Mouse (Mus musculus) urinary bladder, postnatal 25 days (tissue): ENCODE results near the gene Olfr224.

Experiments
- DNase-seq: peaks from one replicate; pipeline ENCODE4 v3.0.0; 2022; ENCODE audit warnings: low spot score

Olfr224 gene

DNA sequence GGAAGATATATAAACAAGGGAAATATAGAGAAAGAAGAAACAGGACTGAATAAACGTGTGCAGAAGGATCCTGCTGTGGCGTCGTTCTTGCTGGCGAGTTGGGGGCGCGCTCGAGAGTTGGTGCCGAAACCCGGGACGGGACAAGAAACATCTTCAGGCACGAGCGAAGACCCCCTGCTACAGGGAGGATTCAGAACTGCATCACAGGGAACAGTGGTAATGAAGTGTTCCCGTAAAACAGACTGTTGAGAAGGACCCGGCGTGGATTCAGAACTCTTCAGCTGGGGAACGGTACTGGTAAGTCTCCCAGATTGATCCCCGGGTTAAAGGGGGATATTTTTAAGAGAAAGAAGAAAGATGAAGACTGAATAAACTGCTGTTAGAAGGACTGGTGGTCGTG lies 51.4 kb downstream of the Olfr224 start:
- DNase-seq = peak; percentile 79
